Mouse (Mus musculus) retina, postnatal 7 days (tissue): ENCODE data around the gene Gm10382.

ENCODE experiments used
- DNase-seq: peaks from one replicate; pipeline ENCODE4 v3.0.0-alpha.2; 2012; ENCODE audit warnings: low read depth, low spot score

Gene Gm10382

GRCm38 (mm10) chr5:125389131-125389578, at the start of gene Gm10382:
Gm10382 (plus strand) TSS chr5:125389322.
- DNase-seq, result peak; percentile 53

GRCm38 (mm10) chr5:125339851-125340531, 49.1 kb upstream of the Gm10382 start:
- DNase-seq, result no peak

- peak; percentile 73 for DNase-seq
Observed at GRCm38 (mm10) chr5:125340547-125341262, 48.4 kb upstream of the Gm10382 start, which contains the start of gene Scarb1. Scarb1 (minus strand) TSS chr5:125341094.

GRCm38 (mm10) chr5:125341459-125342090, 47.5 kb upstream of the Gm10382 start:
- no peak for DNase-seq

GRCm38 (mm10) chr5:125344296-125344695, 44.8 kb upstream of the Gm10382 start:
- DNase-seq, result no peak

GRCm38 (mm10) chr5:125348067-125348466, 41.1 kb upstream of the Gm10382 start:
- DNase-seq, result no peak

GRCm38 (mm10) chr5:125348487-125348886, 40.6 kb upstream of the Gm10382 start:
- peak; percentile 44 for DNase-seq

- DNase-seq, result no peak
Observed at GRCm38 (mm10) chr5:125349391-125349790, 39.7 kb upstream of the Gm10382 start.

GRCm38 (mm10) chr5:125351057-125351456, 38.1 kb upstream of the Gm10382 start:
- no peak for DNase-seq

GRCm38 (mm10) chr5:125351939-125352338, 37.2 kb upstream of the Gm10382 start:
- no peak for DNase-seq

GRCm38 (mm10) chr5:125352781-125353294, 36.3 kb upstream of the Gm10382 start:
- no peak for DNase-seq

GRCm38 (mm10) chr5:125354885-125355492, 34.1 kb upstream of the Gm10382 start:
- DNase-seq, result no peak

GRCm38 (mm10) chr5:125355650-125356049, 33.5 kb upstream of the Gm10382 start:
- no peak for DNase-seq

GRCm38 (mm10) chr5:125357543-125358269, 31.4 kb upstream of the Gm10382 start:
- DNase-seq, result no peak

GRCm38 (mm10) chr5:125358270-125358608, 30.9 kb upstream of the Gm10382 start:
- no peak for DNase-seq

GRCm38 (mm10) chr5:125360566-125360965, 28.6 kb upstream of the Gm10382 start:
- peak; percentile 48 for DNase-seq

GRCm38 (mm10) chr5:125360981-125361510, 28.1 kb upstream of the Gm10382 start:
- DNase-seq, result no peak

GRCm38 (mm10) chr5:125363894-125364293, 25.2 kb upstream of the Gm10382 start:
- no peak for DNase-seq

GRCm38 (mm10) chr5:125364851-125365429, 24.2 kb upstream of the Gm10382 start:
- DNase-seq, result no peak

GRCm38 (mm10) chr5:125368156-125368555, 21.0 kb upstream of the Gm10382 start:
- no peak for DNase-seq

GRCm38 (mm10) chr5:125368568-125368967, 20.6 kb upstream of the Gm10382 start:
- DNase-seq, result peak; percentile 71
